Comparison of ENCODE assay signal across 10 mouse cellular contexts in genomic region chr7:142091848-142092247, GRCm38 (mm10). TPM values are rescaled to one million over a fixed set of nuclear protein-coding genes. Genes with fewer than 3 reads are reported as not detected.
DNase-seq lines count a peak whose midpoint lies in the region; ATAC-seq and TF ChIP-seq lines count a peak whose summit lies in the region.
"Had no signal": no experiment of that assay in that cellular context is flagged by ENCODE, and none has a peak within 500 bp of the region (broad histone marks: within the 10 kb centered on the region; RNA-seq: fewer than 3 reads in every experiment).

No protein-coding gene starts in this region.

- ATAC-seq in heart, embryonic 12.5 days (ENCODE audit: insufficient number of reproducible peaks, low FRiP score): no peak
- ATAC-seq in neural tube, embryonic 14.5 days (ENCODE audit: low read depth): 0 out of 2 replicates have a peak, but pooled peaks have one; percentile 14

- intact Hi-C loops in heart, adult 2 months (cut with DNase I): no loop called here

- WGBS in heart, embryonic 12.5 days: 8% methylated on average over 4 of the region's 4 CpGs
- WGBS in heart, adult 2 months: 28% methylated on average over 4 of the region's 4 CpGs
- WGBS in neural tube, embryonic 14.5 days: 2% methylated on average over 4 of the region's 4 CpGs
- 27% methylated on average over 4 of the region's 4 CpGs for WGBS in thymus, adult 2 months

- TF ChIP-seq EP300 in heart, adult 2 months (IDR thresholded peaks at IDR 0.05; ENCODE audit: insufficient read depth, low read depth, low read length): no peak

- H3K27ac ChIP-seq in heart, embryonic 12.5 days (ENCODE audit: poor library complexity, severe bottlenecking): no peak overlapping the region
- no peak overlapping the region for H3K27ac ChIP-seq in heart, adult 2 months
- peak overlapping the region; percentile 96 for H3K27ac ChIP-seq in neural tube, embryonic 14.5 days (ENCODE audit: low read depth, low read length)
- no peak overlapping the region for H3K27ac ChIP-seq in thymus, adult 2 months (ENCODE audit: control insufficient read depth, insufficient read depth, low read length)

- 0 out of 2 replicates have a peak overlapping the region, but pooled peaks have one; percentile 83 for H3K4me2 ChIP-seq in heart, embryonic 12.5 days
- H3K4me2 ChIP-seq in neural tube, embryonic 14.5 days (ENCODE audit: low read depth, low read length): peak overlapping the region; percentile 88

- H3K79me2 ChIP-seq in heart, adult 2 months (replicated peaks; ENCODE audit: control insufficient read depth, insufficient read depth, low read length): no peaks in the 10 kb centered on the region

- H3K36me3 ChIP-seq in heart, embryonic 12.5 days: peaks cover 16% of the 10 kb centered on the region
- no peaks in the 10 kb centered on the region for H3K36me3 ChIP-seq in heart, adult 2 months (ENCODE audit: control insufficient read depth, insufficient read depth, low read length)
- peaks cover 14% of the 10 kb centered on the region; the same call in 1 of the 2 replicates for H3K36me3 ChIP-seq in neural tube, embryonic 14.5 days (ENCODE audit: control insufficient read depth, insufficient read depth, low read length)
- no peaks in the 10 kb centered on the region for H3K36me3 ChIP-seq in thymus, adult 2 months (ENCODE audit: control insufficient read depth, insufficient read depth, low read length)

- DNase-seq in heart, adult 2 months: no peak
- DNase-seq in cerebellum, postnatal 14 days: peak; percentile 50 to 60
- DNase-seq in layer of hippocampus, adult 18-20 months (ENCODE audit: low spot score in 2 of 2): peak; percentile 64 to 70
- DNase-seq in thymus, adult 2 months: no peak
- DNase-seq in spleen, postnatal 36 days (ENCODE audit: low spot score in 2 of 2): no peak
- no peak for DNase-seq in T-cell, adult 2 months (ENCODE audit: low spot score)
- DNase-seq: kidney, postnatal 10 days had no signal

- peaks cover 29% of the 10 kb centered on the region for H3K27me3 ChIP-seq in heart, embryonic 12.5 days (replicated peaks)
- no peaks in the 10 kb centered on the region for H3K27me3 ChIP-seq in heart, adult 2 months (ENCODE audit: control insufficient read depth, insufficient read depth, low read length)
- no peaks in the 10 kb centered on the region for H3K27me3 ChIP-seq in neural tube, embryonic 14.5 days (ENCODE audit: control insufficient read depth, insufficient read depth, low read length)
- peaks cover 17% of the 10 kb centered on the region for H3K27me3 ChIP-seq in thymus, adult 2 months (ENCODE audit: control insufficient read depth, insufficient read depth, low read length)

- TF ChIP-seq POLR2A in heart, adult 2 months (IDR thresholded peaks at IDR 0.05; ENCODE audit: insufficient read depth, low read depth, low read length): no peak
- TF ChIP-seq POLR2A in thymus, adult 2 months (IDR thresholded peaks at IDR 0.05; ENCODE audit: control insufficient read depth, extremely low read depth, insufficient read depth, low read length, poor library complexity): no peak

- peaks cover 77% of the 10 kb centered on the region for H3K4me1 ChIP-seq in heart, embryonic 12.5 days (replicated peaks)
- peaks cover 20% of the 10 kb centered on the region for H3K4me1 ChIP-seq in heart, adult 2 months (ENCODE audit: control insufficient read depth, insufficient read depth, low read length)
- H3K4me1 ChIP-seq in neural tube, embryonic 14.5 days (ENCODE audit: control insufficient read depth, insufficient read depth, low read length): peaks cover 70% of the 10 kb centered on the region
- H3K4me1 ChIP-seq in thymus, adult 2 months (replicated peaks; ENCODE audit: control insufficient read depth, insufficient read depth, low read length): peaks cover 16% of the 10 kb centered on the region

- no peak overlapping the region for H3K4me3 ChIP-seq in heart, embryonic 12.5 days
- H3K4me3 ChIP-seq in heart, adult 2 months: no peak overlapping the region
- H3K4me3 ChIP-seq in neural tube, embryonic 14.5 days (ENCODE audit: low read depth, low read length): peak overlapping the region; percentile 91
- H3K4me3 ChIP-seq in thymus, adult 2 months (ENCODE audit: control insufficient read depth, insufficient read depth, low read length): no peak overlapping the region

- no peaks in the 10 kb centered on the region for H3K9me3 ChIP-seq in heart, embryonic 12.5 days (replicated peaks)
- no peaks in the 10 kb centered on the region for H3K9me3 ChIP-seq in neural tube, embryonic 14.5 days (ENCODE audit: control insufficient read depth, low read length)

- H3K9ac ChIP-seq in heart, embryonic 12.5 days: 0 out of 2 replicates have a peak overlapping the region, but pooled peaks have one; percentile 3
- no peak overlapping the region for H3K9ac ChIP-seq in heart, adult 2 months (ENCODE audit: low read depth, low read length)
- peak overlapping the region; percentile 100 for H3K9ac ChIP-seq in neural tube, embryonic 14.5 days (replicated peaks; ENCODE audit: low read depth, low read length)

- TF ChIP-seq CTCF in heart, adult 2 months (IDR thresholded peaks at IDR 0.05): no peak
- no peak for TF ChIP-seq CTCF in thymus, adult 2 months (IDR thresholded peaks at IDR 0.05; ENCODE audit: borderline replicate concordance, control insufficient read depth, extremely low read depth, insufficient read depth, low read length, poor library complexity)

RNA-seq across cellular contexts. Expression of gene Dusp8, which starts 3.8 kb away (rescaled TPM):
- polyA plus RNA-seq in heart, embryonic 12.5 days (2016; fragmentation: Nextera tagmentation; extraction: Ambion mirVana): 17.7 and 17.8 TPM in 2 replicates
- total RNA-seq in heart, adult 2 months (2021): 10 to 100 TPM; 37.4 to 43.2 TPM
- 31.4 and 38.4 TPM in 2 replicates for polyA plus RNA-seq in heart, adult 2 months (2012; rRNA removed)
- total RNA-seq in layer of hippocampus, adult 18-20 months (2021): 100 to 1,000 TPM; 130 to 133 TPM
- 136 and 141 TPM in 2 replicates for polyA plus RNA-seq in neural tube, embryonic 14.5 days (2014; fragmentation: Nextera tagmentation; extraction: Ambion mirVana)
- 0.98 and 4.0 TPM in 2 replicates for polyA plus RNA-seq in thymus, adult 2 months (2012; rRNA removed)

RNA-seq across cellular contexts. Expression of gene Gm45618, which starts 28.7 kb away (rescaled TPM):
- polyA plus RNA-seq in heart, embryonic 12.5 days (2016; fragmentation: Nextera tagmentation; extraction: Ambion mirVana): not detected in 2 replicates
- not detected for total RNA-seq in heart, adult 2 months (2021)
- polyA plus RNA-seq in heart, adult 2 months (2012; rRNA removed): not detected in 2 replicates
- not detected for total RNA-seq in layer of hippocampus, adult 18-20 months (2021)
- not detected in 2 replicates for polyA plus RNA-seq in neural tube, embryonic 14.5 days (2014; fragmentation: Nextera tagmentation; extraction: Ambion mirVana)
- polyA plus RNA-seq in thymus, adult 2 months (2012; rRNA removed): not detected in 2 replicates
- polyA plus RNA-seq: lung, embryonic 16.5 days had no signal

RNA-seq across cellular contexts. Expression of gene Mob2, which starts 31.0 kb away (rescaled TPM):
- polyA plus RNA-seq in heart, embryonic 12.5 days (2016; fragmentation: Nextera tagmentation; extraction: Ambion mirVana): 42.7 and 43.6 TPM in 2 replicates
- total RNA-seq in heart, adult 2 months (2021): 10 to 100 TPM; 41.9 to 44.5 TPM
- 44.8 and 58.9 TPM in 2 replicates for polyA plus RNA-seq in heart, adult 2 months (2012; rRNA removed)
- 10 to 100 TPM; 29.0 to 32.0 TPM for total RNA-seq in layer of hippocampus, adult 18-20 months (2021)
- 50.5 and 53.5 TPM in 2 replicates for polyA plus RNA-seq in neural tube, embryonic 14.5 days (2014; fragmentation: Nextera tagmentation; extraction: Ambion mirVana)
- polyA plus RNA-seq in thymus, adult 2 months (2012; rRNA removed): 62.6 and 73.5 TPM in 2 replicates

RNA-seq across cellular contexts. Expression of gene Gm39115, which starts 44.0 kb away (rescaled TPM):
- polyA plus RNA-seq in heart, embryonic 12.5 days (2016; fragmentation: Nextera tagmentation; extraction: Ambion mirVana): not detected in 2 replicates
- not detected for total RNA-seq in heart, adult 2 months (2021)
- not detected in 2 replicates for polyA plus RNA-seq in heart, adult 2 months (2012; rRNA removed)
- not detected for total RNA-seq in layer of hippocampus, adult 18-20 months (2021)
- not detected in 2 replicates for polyA plus RNA-seq in neural tube, embryonic 14.5 days (2014; fragmentation: Nextera tagmentation; extraction: Ambion mirVana)
- polyA plus RNA-seq in thymus, adult 2 months (2012; rRNA removed): not detected in 2 replicates
- polyA plus RNA-seq: lung, embryonic 16.5 days had no signal

RNA-seq across cellular contexts. Expression of gene Gm45337, which starts 52.6 kb away (rescaled TPM):
- not detected in 2 replicates for polyA plus RNA-seq in heart, embryonic 12.5 days (2016; fragmentation: Nextera tagmentation; extraction: Ambion mirVana)
- not detected for total RNA-seq in heart, adult 2 months (2021)
- not detected in 2 replicates for polyA plus RNA-seq in heart, adult 2 months (2012; rRNA removed)
- total RNA-seq in layer of hippocampus, adult 18-20 months (2021): not detected
- not detected in 2 replicates for polyA plus RNA-seq in neural tube, embryonic 14.5 days (2014; fragmentation: Nextera tagmentation; extraction: Ambion mirVana)
- not detected in 2 replicates for polyA plus RNA-seq in thymus, adult 2 months (2012; rRNA removed)
- polyA plus RNA-seq: lung, embryonic 16.5 days had no signal

Comparison
In these comparisons a context has a peak if more than half of its experiments do, and no peak if none do; other contexts are left out.
1. DNase-seq: peak in cerebellum, postnatal 14 days (2 of 2) and layer of hippocampus, adult 18-20 months (2 of 2); none in heart, adult 2 months (0 of 2), thymus, adult 2 months (single experiment), spleen, postnatal 36 days (0 of 2) and T-cell, adult 2 months (single experiment).